Mouse (Mus musculus) G1E (cell line): ENCODE results near the gene Timm17b.

ENCODE experiments used
- CTCF ChIP-seq: IDR thresholded peaks from 2 replicates; pipeline ENCODE4 v1.5.1; 2012; ENCODE audit warnings: low read depth, low read length, inconsistent platforms, mixed read lengths
- GATA1 ChIP-seq: IDR thresholded peaks from 2 replicates; pipeline ENCODE4 v1.6.1; 2012; ENCODE audit warnings: borderline replicate concordance, low read length, inconsistent platforms, mixed read lengths
- GATA2 ChIP-seq: IDR thresholded peaks from 2 replicates; pipeline ENCODE4 v1.6.1; 2012; ENCODE audit warnings: low read depth, low read length, inconsistent platforms, borderline replicate concordance

GRCm38 (mm10) chrX:7869826-7870225 lies 29.3 kb upstream of the Timm17b start:
- TF ChIP-seq CTCF (no peak), GATA1 (no peak), GATA2 (no peak)
